Mouse (Mus musculus): ENCODE results near the gene Tjp2. TPM values are rescaled to one million over a fixed set of nuclear protein-coding genes. Genes with fewer than 3 reads are reported as not detected.

Gene Tjp2
- polyA plus RNA-seq, 1 experiment from 2014 or later, result 36.9 TPM

GRCm38 (mm10) chr19:24216771-24217170 is 8.1 kb downstream of the Tjp2 start:
- no peak for ATAC-seq (replicated peaks; ENCODE audit: low FRiP score)
- H3K9me3 ChIP-seq (ENCODE audit: control insufficient read depth, low read length), result no peaks in the 10 kb centered on the region
- H3K27ac ChIP-seq (ENCODE audit: low read depth, low read length), result no peak overlapping the region
- no peak overlapping the region for H3K4me3 ChIP-seq (ENCODE audit: low read depth, low read length)
- no peak for DNase-seq (ENCODE audit: low spot score)
- H3K27me3 ChIP-seq (ENCODE audit: control insufficient read depth, insufficient read depth, low read length), result no peaks in the 10 kb centered on the region
- H3K4me1 ChIP-seq (replicated peaks; ENCODE audit: control insufficient read depth, insufficient read depth, low read length), result no peaks in the 10 kb centered on the region; the same call in 1 of the 2 replicates
- WGBS, result 77% methylated on average over 9 of the region's 9 CpGs
- no peak overlapping the region for H3K9ac ChIP-seq (ENCODE audit: low read length)
- no peaks in the 10 kb centered on the region for H3K36me3 ChIP-seq (ENCODE audit: control insufficient read depth, insufficient read depth, low read length)
- H3K4me2 ChIP-seq (ENCODE audit: low read depth, low read length, severe bottlenecking), result peak overlapping the region; percentile 2; the same call in 1 of the 2 replicates

DNA sequence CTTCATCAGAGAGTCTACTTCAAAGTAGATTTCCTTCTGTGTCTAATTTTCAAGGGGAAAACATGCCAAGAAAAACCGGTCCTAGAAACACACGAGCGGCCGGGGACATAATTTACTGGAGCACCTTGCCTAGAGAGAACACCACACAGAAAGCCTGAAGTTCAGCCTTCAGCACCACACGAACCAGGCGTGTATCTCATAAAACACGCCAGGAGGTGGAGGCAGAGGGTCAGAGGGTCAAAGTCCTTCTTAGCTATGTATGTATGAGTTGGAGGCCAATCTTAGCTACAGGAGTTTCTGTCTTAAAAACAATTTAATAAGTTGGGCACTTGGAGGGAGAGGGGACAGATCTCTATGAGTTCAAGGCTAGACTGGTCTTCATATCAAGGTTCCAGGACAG is 9.9 kb downstream of the Tjp2 start:
- WGBS, result 82% methylated on average over 7 of the region's 7 CpGs
- Histone ChIP-seq H3K27ac (ENCODE audit: low read depth, low read length) (no peak overlapping the region), H3K4me3 (ENCODE audit: low read depth, low read length) (no peak overlapping the region), H3K27me3 (ENCODE audit: control insufficient read depth, insufficient read depth, low read length) (no peaks in the 10 kb centered on the region), H3K9ac (ENCODE audit: low read length) (no peak overlapping the region), H3K4me2 (ENCODE audit: low read depth, low read length, severe bottlenecking) (no peak overlapping the region), H3K4me1 (replicated peaks; ENCODE audit: control insufficient read depth, insufficient read depth, low read length) (no peaks in the 10 kb centered on the region; the same call in 1 of the 2 replicates), H3K9me3 (ENCODE audit: control insufficient read depth, low read length) (no peaks in the 10 kb centered on the region), H3K36me3 (ENCODE audit: control insufficient read depth, insufficient read depth, low read length) (no peaks in the 10 kb centered on the region)
- ATAC-seq (replicated peaks; ENCODE audit: low FRiP score) (no peak), DNase-seq (ENCODE audit: low spot score) (no peak)

GRCm38 (mm10) chr19:24213299-24213698 is 11.5 kb downstream of the Tjp2 start:
- Histone ChIP-seq H3K36me3 (ENCODE audit: control insufficient read depth, insufficient read depth, low read length) (no peaks in the 10 kb centered on the region), H3K4me3 (ENCODE audit: low read depth, low read length) (no peak overlapping the region), H3K27ac (ENCODE audit: low read depth, low read length) (no peak overlapping the region), H3K27me3 (ENCODE audit: control insufficient read depth, insufficient read depth, low read length) (no peaks in the 10 kb centered on the region), H3K4me1 (replicated peaks; ENCODE audit: control insufficient read depth, insufficient read depth, low read length) (no peaks in the 10 kb centered on the region), H3K4me2 (ENCODE audit: low read depth, low read length, severe bottlenecking) (no peak overlapping the region), H3K9ac (ENCODE audit: low read length) (no peak overlapping the region), H3K9me3 (ENCODE audit: control insufficient read depth, low read length) (no peaks in the 10 kb centered on the region)
- no peak for ATAC-seq (replicated peaks; ENCODE audit: low FRiP score)
- 57% methylated on average over 7 of the region's 7 CpGs for WGBS
- no peak for DNase-seq (ENCODE audit: low spot score)

DNA sequence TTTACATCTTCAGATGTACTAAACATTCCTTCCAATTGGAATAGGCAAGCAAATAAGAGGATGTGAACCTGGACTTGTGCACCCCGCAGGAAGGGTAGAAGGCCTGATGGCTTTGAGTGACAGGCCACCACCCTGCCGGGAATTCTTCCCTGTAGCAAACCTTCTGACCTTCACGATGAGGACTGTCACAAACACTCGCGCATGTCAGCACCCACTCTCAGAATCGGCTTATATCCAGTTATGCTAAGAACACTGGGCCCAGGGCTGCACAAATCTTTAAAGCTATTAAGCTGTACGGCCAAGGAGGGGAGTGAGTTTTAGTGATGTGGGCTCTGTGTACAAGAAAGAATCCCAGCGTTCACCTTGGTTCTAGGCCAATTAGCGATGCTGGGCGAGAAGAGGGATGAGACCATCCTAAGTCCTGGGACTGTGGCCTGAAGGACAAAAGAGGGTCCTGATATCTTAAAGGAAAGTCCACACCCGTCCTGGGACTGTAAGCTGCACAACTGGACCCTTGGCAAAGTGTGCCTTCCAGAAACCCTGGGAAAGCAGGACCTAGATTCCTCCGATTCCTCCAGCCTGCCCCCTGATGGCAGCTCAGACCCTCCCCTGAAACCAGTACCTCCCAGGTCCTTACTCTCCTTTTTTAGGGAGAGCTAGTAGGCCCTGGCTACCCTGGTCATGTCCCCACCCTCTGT is 12.1 kb downstream of the Tjp2 start:
- ATAC-seq (replicated peaks; ENCODE audit: low FRiP score) (no peak), DNase-seq (ENCODE audit: low spot score) (no peak)
- Histone ChIP-seq H3K27me3 (ENCODE audit: control insufficient read depth, insufficient read depth, low read length) (no peaks in the 10 kb centered on the region), H3K36me3 (ENCODE audit: control insufficient read depth, insufficient read depth, low read length) (no peaks in the 10 kb centered on the region), H3K4me3 (ENCODE audit: low read depth, low read length) (no peak overlapping the region), H3K9ac (ENCODE audit: low read length) (no peak overlapping the region), H3K27ac (ENCODE audit: low read depth, low read length) (no peak overlapping the region), H3K4me1 (replicated peaks; ENCODE audit: control insufficient read depth, insufficient read depth, low read length) (no peaks in the 10 kb centered on the region), H3K4me2 (ENCODE audit: low read depth, low read length, severe bottlenecking) (no peak overlapping the region), H3K9me3 (ENCODE audit: control insufficient read depth, low read length) (no peaks in the 10 kb centered on the region)
- WGBS, result 88% methylated on average over 12 of the region's 12 CpGs

DNA sequence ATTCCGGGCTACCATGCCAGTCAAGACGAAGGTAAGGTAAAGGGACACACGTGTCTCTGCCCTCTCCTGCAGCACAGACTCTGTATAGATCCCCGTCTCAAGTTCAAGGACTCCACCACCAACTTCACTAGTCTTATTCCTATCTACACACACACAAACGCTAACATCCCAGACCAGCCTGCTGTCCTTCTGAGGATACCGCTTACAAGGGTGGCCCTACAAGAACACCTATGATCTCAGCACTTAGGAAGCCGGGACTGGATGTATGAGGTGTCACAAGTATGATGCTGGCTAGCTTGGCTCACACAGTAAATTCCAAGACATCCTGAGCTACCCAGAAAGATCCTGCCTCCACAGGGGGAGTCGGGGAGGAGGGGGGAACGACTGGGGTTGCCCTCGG is 13.7 kb downstream of the Tjp2 start:
- ATAC-seq (replicated peaks; ENCODE audit: low FRiP score), result no peak

GRCm38 (mm10) chr19:24209516-24209915 is 15.3 kb downstream of the Tjp2 start:
- no peak for ATAC-seq (replicated peaks; ENCODE audit: low FRiP score)
- no peak overlapping the region for H3K9ac ChIP-seq (ENCODE audit: low read length)
- 93% methylated on average over 15 of the region's 15 CpGs for WGBS
- no peak for DNase-seq (ENCODE audit: low spot score)
- H3K27me3 ChIP-seq (ENCODE audit: control insufficient read depth, insufficient read depth, low read length), result no peaks in the 10 kb centered on the region
- H3K4me2 ChIP-seq (ENCODE audit: low read depth, low read length, severe bottlenecking), result no peak overlapping the region
- H3K4me3 ChIP-seq (ENCODE audit: low read depth, low read length), result no peak overlapping the region
- H3K4me1 ChIP-seq (replicated peaks; ENCODE audit: control insufficient read depth, insufficient read depth, low read length), result no peaks in the 10 kb centered on the region
- no peaks in the 10 kb centered on the region for H3K36me3 ChIP-seq (ENCODE audit: control insufficient read depth, insufficient read depth, low read length)
- no peaks in the 10 kb centered on the region for H3K9me3 ChIP-seq (ENCODE audit: control insufficient read depth, low read length)
- H3K27ac ChIP-seq (ENCODE audit: low read depth, low read length), result no peak overlapping the region

More for the DNA sequence above, 13.7 kb downstream of the Tjp2 start:
- Histone ChIP-seq H3K27ac (ENCODE audit: low read depth, low read length) (no peak overlapping the region), H3K4me1 (replicated peaks; ENCODE audit: control insufficient read depth, insufficient read depth, low read length) (no peaks in the 10 kb centered on the region), H3K9ac (ENCODE audit: low read length) (no peak overlapping the region), H3K4me2 (ENCODE audit: low read depth, low read length, severe bottlenecking) (no peak overlapping the region), H3K27me3 (ENCODE audit: control insufficient read depth, insufficient read depth, low read length) (no peaks in the 10 kb centered on the region), H3K4me3 (ENCODE audit: low read depth, low read length) (no peak overlapping the region), H3K36me3 (ENCODE audit: control insufficient read depth, insufficient read depth, low read length) (no peaks in the 10 kb centered on the region), H3K9me3 (ENCODE audit: control insufficient read depth, low read length) (no peaks in the 10 kb centered on the region)
- 80% methylated on average over 10 of the region's 10 CpGs for WGBS
- DNase-seq (ENCODE audit: low spot score), result no peak

- Histone ChIP-seq H3K4me1 (replicated peaks; ENCODE audit: control insufficient read depth, insufficient read depth, low read length) (no peaks in the 10 kb centered on the region), H3K4me3 (ENCODE audit: low read depth, low read length) (no peak overlapping the region), H3K36me3 (ENCODE audit: control insufficient read depth, insufficient read depth, low read length) (no peaks in the 10 kb centered on the region), H3K4me2 (ENCODE audit: low read depth, low read length, severe bottlenecking) (no peak overlapping the region), H3K27me3 (ENCODE audit: control insufficient read depth, insufficient read depth, low read length) (no peaks in the 10 kb centered on the region), H3K27ac (ENCODE audit: low read depth, low read length) (no peak overlapping the region), H3K9ac (ENCODE audit: low read length) (no peak overlapping the region), H3K9me3 (ENCODE audit: control insufficient read depth, low read length) (no peaks in the 10 kb centered on the region)
- DNase-seq (ENCODE audit: low spot score), result no peak
- WGBS, result 68% methylated on average over 1 of the region's 1 CpGs
- ATAC-seq (replicated peaks; ENCODE audit: low FRiP score), result no peak
Observed at GRCm38 (mm10) chr19:24207967-24208366, 16.9 kb downstream of the Tjp2 start.

GRCm38 (mm10) chr19:24205001-24205400 is 19.8 kb downstream of the Tjp2 start:
- no peak overlapping the region for H3K9ac ChIP-seq (ENCODE audit: low read length)
- H3K27me3 ChIP-seq (ENCODE audit: control insufficient read depth, insufficient read depth, low read length), result no peaks in the 10 kb centered on the region
- H3K27ac ChIP-seq (ENCODE audit: low read depth, low read length), result no peak overlapping the region
- no peaks in the 10 kb centered on the region for H3K4me1 ChIP-seq (replicated peaks; ENCODE audit: control insufficient read depth, insufficient read depth, low read length)
- H3K9me3 ChIP-seq (ENCODE audit: control insufficient read depth, low read length), result no peaks in the 10 kb centered on the region
- no peak overlapping the region for H3K4me3 ChIP-seq (ENCODE audit: low read depth, low read length)
- ATAC-seq (replicated peaks; ENCODE audit: low FRiP score) (no peak), DNase-seq (ENCODE audit: low spot score) (no peak)
- 53% methylated on average over 1 of the region's 1 CpGs for WGBS
- H3K4me2 ChIP-seq (ENCODE audit: low read depth, low read length, severe bottlenecking), result no peak overlapping the region
- H3K36me3 ChIP-seq (ENCODE audit: control insufficient read depth, insufficient read depth, low read length), result no peaks in the 10 kb centered on the region

- H3K4me3 ChIP-seq (ENCODE audit: low read depth, low read length), result no peak overlapping the region
- 86% methylated on average over 5 of the region's 5 CpGs for WGBS
- no peaks in the 10 kb centered on the region for H3K27me3 ChIP-seq (ENCODE audit: control insufficient read depth, insufficient read depth, low read length)
- H3K27ac ChIP-seq (ENCODE audit: low read depth, low read length), result no peak overlapping the region
- H3K4me1 ChIP-seq (replicated peaks; ENCODE audit: control insufficient read depth, insufficient read depth, low read length), result no peaks in the 10 kb centered on the region
- no peak overlapping the region for H3K4me2 ChIP-seq (ENCODE audit: low read depth, low read length, severe bottlenecking)
- no peaks in the 10 kb centered on the region for H3K36me3 ChIP-seq (ENCODE audit: control insufficient read depth, insufficient read depth, low read length)
- no peaks in the 10 kb centered on the region for H3K9me3 ChIP-seq (ENCODE audit: control insufficient read depth, low read length)
- no peak overlapping the region for H3K9ac ChIP-seq (ENCODE audit: low read length)
- DNase-seq (ENCODE audit: low spot score), result no peak
- ATAC-seq (replicated peaks; ENCODE audit: low FRiP score), result no peak
Observed at GRCm38 (mm10) chr19:24201848-24202247, 23.0 kb downstream of the Tjp2 start.

Measured in forebrain, embryonic 11.5 days (tissue).